Mouse (Mus musculus): Measurements from ENCODE around the gene Pik3r5. TPM values are rescaled to one million over a fixed set of nuclear protein-coding genes. Genes with fewer than 3 reads are reported as not detected.

The Pik3r5 gene
- polyA plus RNA-seq (2012; rRNA removed; ENCODE audit: low replicate concordance), result 4.8 and 5.3 TPM in 2 replicates

DNA sequence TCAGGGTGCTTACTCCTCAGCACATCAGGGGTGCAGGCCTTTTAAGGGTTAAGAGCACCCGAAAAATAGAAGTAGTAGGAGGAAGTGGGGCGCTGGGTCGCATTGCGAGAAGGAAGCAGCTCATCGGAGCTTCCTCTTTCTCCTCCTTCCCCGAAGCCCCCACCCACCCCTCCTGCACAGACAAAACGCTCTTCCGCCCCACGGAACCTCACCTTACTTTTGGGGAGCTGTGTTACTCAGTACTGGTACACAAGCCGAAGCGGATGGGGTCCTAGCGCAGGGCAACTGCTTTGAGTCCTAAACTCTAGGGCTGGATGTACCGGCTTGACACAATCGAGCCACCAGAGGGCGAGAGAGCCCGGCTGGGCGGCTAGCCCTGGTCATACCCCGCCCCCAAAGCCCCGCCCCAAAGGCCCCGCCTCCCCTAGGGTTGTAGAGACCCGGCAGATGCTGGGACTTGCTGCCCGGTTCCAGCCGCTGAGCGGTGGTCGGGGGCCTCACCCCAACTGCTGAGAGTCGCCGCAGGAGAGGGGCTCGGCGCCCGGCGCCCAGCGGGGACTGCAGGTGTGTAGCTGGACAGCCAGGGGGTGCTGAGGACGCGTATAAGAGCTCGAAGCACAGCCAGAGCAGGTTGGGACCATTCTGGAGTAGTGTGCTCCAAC lies at the start of gene Pik3r5:
Gene Pik3r5 (plus strand): TSS at position 423 of the 662 bp plus-strand sequence.

DNA sequence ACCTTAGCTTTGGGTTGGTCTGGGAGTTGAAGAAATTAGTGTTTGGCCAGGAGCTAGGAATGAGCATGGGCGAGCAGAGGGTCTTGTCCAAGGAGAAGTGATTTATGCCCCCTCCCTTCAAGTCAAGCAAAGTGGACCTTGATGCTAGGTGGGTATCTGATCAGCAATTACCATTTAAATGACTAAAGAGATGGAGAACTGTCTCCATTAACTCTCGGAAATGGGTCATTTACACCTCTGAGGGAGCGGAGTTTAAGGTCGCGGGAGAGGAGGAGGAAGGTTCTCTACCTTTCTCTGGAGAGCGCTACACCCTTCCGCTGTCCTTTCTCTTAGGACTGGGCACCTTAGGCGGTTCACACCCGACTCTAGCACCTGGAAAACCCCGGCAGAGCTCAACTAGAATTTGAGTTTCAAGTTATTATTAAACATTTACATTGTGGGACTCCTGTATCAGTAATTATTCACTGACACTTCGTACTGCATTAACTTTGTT lies 31.1 kb upstream of the Pik3r5 start, which contains the start of gene Ntn1:
Gene Ntn1 (minus strand): TSS at position 97 of the 493 bp plus-strand sequence.

DNA sequence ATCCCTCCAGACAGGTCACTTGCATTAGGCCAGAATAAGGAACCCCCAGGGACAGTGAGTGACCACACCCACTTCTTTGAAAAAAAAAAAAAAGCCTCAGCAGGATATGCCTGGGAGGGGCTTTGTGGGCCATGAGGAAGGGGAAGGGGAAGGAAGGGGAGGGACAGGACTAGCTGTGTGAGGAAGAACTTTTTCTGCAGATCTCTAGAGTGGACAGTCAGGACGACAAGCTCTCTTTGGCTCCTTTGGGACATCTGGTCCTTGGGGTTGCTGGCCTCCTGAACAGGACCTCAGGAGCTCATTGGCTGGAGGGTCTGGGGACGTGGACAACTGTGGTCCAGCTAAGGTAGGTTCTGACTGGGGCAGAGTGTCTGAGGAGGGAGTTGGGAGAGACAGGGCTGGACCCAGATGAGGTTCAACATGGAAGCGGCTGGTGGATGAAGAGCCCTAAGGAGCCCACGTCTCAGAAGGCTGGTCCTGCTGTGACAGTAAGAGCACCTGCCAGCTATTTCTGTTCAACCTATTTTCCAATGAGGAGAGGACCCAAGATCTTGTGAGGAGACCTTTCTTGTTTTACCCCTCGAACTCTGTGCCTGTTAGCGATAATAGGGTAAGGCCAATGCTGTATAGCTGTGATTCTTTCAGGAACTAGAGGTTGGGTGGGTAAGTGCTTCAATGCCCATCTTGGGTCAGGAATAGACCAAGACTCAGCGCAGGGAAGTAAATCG lies 71.1 kb downstream of the Pik3r5 start, which contains the start of gene Pik3r6:
Gene Pik3r6 (plus strand): TSS at position 118 of the 728 bp plus-strand sequence.

Other genes with a start within 250 kb of the Pik3r5 start
- gene Ntn1, start 31.3 kb upstream of the Pik3r5 start, polyA plus RNA-seq (2012; rRNA removed; ENCODE audit: low replicate concordance), result 17.8 and 18.7 TPM in 2 replicates
- 1.3 and 1.8 TPM in 2 replicates for gene Pik3r6, start 70.9 kb downstream of the Pik3r5 start, polyA plus RNA-seq (2012; rRNA removed; ENCODE audit: low replicate concordance)
- 8.3 and 23.6 TPM in 2 replicates for gene Mfsd6l, start 124.1 kb downstream of the Pik3r5 start, polyA plus RNA-seq (2012; rRNA removed; ENCODE audit: low replicate concordance)
- 0.29 and 0.69 TPM in 2 replicates for gene Ccdc42, start 154.9 kb downstream of the Pik3r5 start, polyA plus RNA-seq (2012; rRNA removed; ENCODE audit: low replicate concordance)

All from duodenum, adult 2 months (tissue).